Mouse (Mus musculus): ENCODE results near the gene Eps15l1. TPM values are rescaled to one million over a fixed set of nuclear protein-coding genes. Genes with fewer than 3 reads are reported as not detected.

The Eps15l1 gene
- polyA plus RNA-seq, 1 experiment from 2014 or later, result 60.6 TPM

DNA sequence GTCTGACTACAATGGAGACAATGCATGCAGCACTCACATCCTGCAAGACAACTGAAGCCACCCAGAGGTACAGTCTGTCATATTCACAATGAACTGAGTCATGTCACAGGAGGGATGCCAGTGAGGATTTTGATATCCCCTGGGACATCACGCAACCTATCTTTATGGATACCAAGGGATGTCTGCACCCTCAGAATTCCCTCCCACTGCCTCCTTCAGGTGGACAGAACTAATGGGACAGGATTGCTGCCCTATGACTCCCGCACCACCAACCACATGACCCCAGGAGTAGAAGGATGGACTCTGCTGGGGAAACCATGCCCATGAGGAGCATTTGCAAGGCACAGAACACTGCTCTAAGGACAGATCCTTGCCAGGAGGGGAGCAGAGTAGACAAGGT lies 54.8 kb downstream of the Eps15l1 start:
- Histone ChIP-seq H3K9me3 (ENCODE audit: control insufficient read depth, low read length) (no peaks in the 10 kb centered on the region), H3K27me3 (replicated peaks; ENCODE audit: control insufficient read depth, insufficient read depth, low read length) (no peaks in the 10 kb centered on the region), H3K4me3 (ENCODE audit: low read depth, low read length) (no peak overlapping the region), H3K4me1 (replicated peaks; ENCODE audit: control insufficient read depth, insufficient read depth, low read length) (no peaks in the 10 kb centered on the region), H3K27ac (ENCODE audit: low read depth) (no peak overlapping the region), H3K4me2 (ENCODE audit: low read length) (no peak overlapping the region), H3K36me3 (ENCODE audit: control insufficient read depth, insufficient read depth, low read length) (peaks cover 92% of the 10 kb centered on the region), H3K9ac (ENCODE audit: low read length) (no peak overlapping the region)
- DNase-seq (ENCODE audit: low spot score), result no peak
- 95% methylated on average over 2 of the region's 2 CpGs for WGBS
- ATAC-seq (replicated peaks; ENCODE audit: low FRiP score, low TSS enrichment, low read depth), result no peak

DNA sequence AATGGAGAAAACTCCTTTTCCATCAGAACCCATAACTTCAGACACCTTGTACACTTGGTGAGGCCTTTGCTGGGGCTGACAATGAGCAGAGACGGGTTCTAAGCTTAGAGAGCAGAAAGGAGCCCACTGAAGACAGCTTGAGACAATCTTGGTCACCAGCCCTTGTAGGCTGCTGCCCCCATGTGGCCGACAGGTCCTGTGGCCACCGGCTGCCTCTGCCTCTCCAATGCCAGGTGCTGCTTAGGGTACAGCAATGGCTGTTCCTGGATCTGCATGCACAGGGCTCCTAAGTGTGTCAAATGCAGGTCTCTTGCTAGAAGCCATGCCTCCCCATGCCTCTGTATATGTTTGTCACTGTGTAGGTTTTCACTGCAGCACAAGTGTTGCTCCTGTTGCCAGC lies 55.4 kb downstream of the Eps15l1 start:
- H3K9me3 ChIP-seq (ENCODE audit: control insufficient read depth, low read length), result no peaks in the 10 kb centered on the region
- no peak overlapping the region for H3K9ac ChIP-seq (ENCODE audit: low read length)
- no peaks in the 10 kb centered on the region for H3K4me1 ChIP-seq (replicated peaks; ENCODE audit: control insufficient read depth, insufficient read depth, low read length)
- peak; percentile 64 for DNase-seq (ENCODE audit: low spot score)
- no peak overlapping the region for H3K27ac ChIP-seq (ENCODE audit: low read depth)
- no peak overlapping the region for H3K4me2 ChIP-seq (ENCODE audit: low read length)
- WGBS, result 18% methylated on average over 3 of the region's 3 CpGs
- no peak overlapping the region for H3K4me3 ChIP-seq (ENCODE audit: low read depth, low read length)
- ATAC-seq (replicated peaks; ENCODE audit: low FRiP score, low TSS enrichment, low read depth), result peak; percentile 56; the same call in 1 of the 2 replicates
- no peaks in the 10 kb centered on the region for H3K27me3 ChIP-seq (replicated peaks; ENCODE audit: control insufficient read depth, insufficient read depth, low read length)
- peaks cover 86% of the 10 kb centered on the region for H3K36me3 ChIP-seq (ENCODE audit: control insufficient read depth, insufficient read depth, low read length)

- Histone ChIP-seq H3K36me3 (ENCODE audit: control insufficient read depth, insufficient read depth, low read length) (peaks cover 79% of the 10 kb centered on the region), H3K9ac (ENCODE audit: low read length) (no peak overlapping the region), H3K9me3 (ENCODE audit: control insufficient read depth, low read length) (no peaks in the 10 kb centered on the region), H3K27ac (ENCODE audit: low read depth) (no peak overlapping the region), H3K27me3 (replicated peaks; ENCODE audit: control insufficient read depth, insufficient read depth, low read length) (no peaks in the 10 kb centered on the region), H3K4me3 (ENCODE audit: low read depth, low read length) (no peak overlapping the region), H3K4me2 (ENCODE audit: low read length) (no peak overlapping the region), H3K4me1 (replicated peaks; ENCODE audit: control insufficient read depth, insufficient read depth, low read length) (no peaks in the 10 kb centered on the region)
- ATAC-seq (replicated peaks; ENCODE audit: low FRiP score, low TSS enrichment, low read depth) (no peak), DNase-seq (ENCODE audit: low spot score) (no peak)
- 96% methylated on average over 2 of the region's 2 CpGs for WGBS
These were observed 56.2 kb downstream of the Eps15l1 start for GRCm38 (mm10) chr8:72365016-72365415.

- no peak overlapping the region for H3K9ac ChIP-seq (ENCODE audit: low read length)
- H3K4me1 ChIP-seq (replicated peaks; ENCODE audit: control insufficient read depth, insufficient read depth, low read length), result no peaks in the 10 kb centered on the region
- ATAC-seq (replicated peaks; ENCODE audit: low FRiP score, low TSS enrichment, low read depth) (no peak), DNase-seq (ENCODE audit: low spot score) (no peak)
- H3K4me2 ChIP-seq (ENCODE audit: low read length), result no peak overlapping the region
- H3K27ac ChIP-seq (ENCODE audit: low read depth), result no peak overlapping the region
- peaks cover 79% of the 10 kb centered on the region for H3K36me3 ChIP-seq (ENCODE audit: control insufficient read depth, insufficient read depth, low read length)
- H3K9me3 ChIP-seq (ENCODE audit: control insufficient read depth, low read length), result no peaks in the 10 kb centered on the region
- no peak overlapping the region for H3K4me3 ChIP-seq (ENCODE audit: low read depth, low read length)
- 82% methylated on average over 7 of the region's 7 CpGs for WGBS
- H3K27me3 ChIP-seq (replicated peaks; ENCODE audit: control insufficient read depth, insufficient read depth, low read length), result no peaks in the 10 kb centered on the region
These were observed 57.8 kb downstream of the Eps15l1 start for GRCm38 (mm10) chr8:72363457-72363856.

DNA sequence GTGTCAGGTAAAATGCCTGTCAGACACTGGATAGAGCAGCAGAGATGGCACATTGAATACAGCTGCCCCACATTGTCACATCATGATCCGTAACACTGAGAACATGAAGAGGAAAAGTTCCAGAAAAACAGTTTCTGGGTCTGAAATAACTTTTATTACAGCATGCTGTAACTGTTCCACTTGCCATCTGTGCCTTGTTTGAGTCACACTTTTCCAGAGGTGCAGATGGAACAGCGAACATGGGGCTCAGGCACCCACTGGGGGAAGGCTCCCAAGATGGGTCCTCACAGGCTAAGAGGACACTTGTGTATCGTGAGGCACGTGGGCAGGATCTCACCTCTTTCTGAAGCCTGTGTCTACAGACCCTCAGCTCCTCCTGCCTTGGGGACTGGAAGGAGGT lies 58.5 kb downstream of the Eps15l1 start:
- H3K4me2 ChIP-seq (ENCODE audit: low read length), result no peak overlapping the region
- 92% methylated on average over 4 of the region's 4 CpGs for WGBS
- DNase-seq (ENCODE audit: low spot score), result no peak

GRCm38 (mm10) chr8:72360162-72360561 lies 61.1 kb downstream of the Eps15l1 start:
- Histone ChIP-seq H3K4me1 (replicated peaks; ENCODE audit: control insufficient read depth, insufficient read depth, low read length) (no peaks in the 10 kb centered on the region), H3K36me3 (ENCODE audit: control insufficient read depth, insufficient read depth, low read length) (peaks cover 79% of the 10 kb centered on the region), H3K9me3 (ENCODE audit: control insufficient read depth, low read length) (no peaks in the 10 kb centered on the region), H3K4me2 (ENCODE audit: low read length) (no peak overlapping the region), H3K4me3 (ENCODE audit: low read depth, low read length) (no peak overlapping the region), H3K27me3 (replicated peaks; ENCODE audit: control insufficient read depth, insufficient read depth, low read length) (no peaks in the 10 kb centered on the region), H3K27ac (ENCODE audit: low read depth) (no peak overlapping the region), H3K9ac (ENCODE audit: low read length) (no peak overlapping the region)
- ATAC-seq (replicated peaks; ENCODE audit: low FRiP score, low TSS enrichment, low read depth), result no peak
- DNase-seq (ENCODE audit: low spot score), result no peak

More for the DNA sequence above, 58.5 kb downstream of the Eps15l1 start:
- Histone ChIP-seq H3K9me3 (ENCODE audit: control insufficient read depth, low read length) (no peaks in the 10 kb centered on the region), H3K27ac (ENCODE audit: low read depth) (no peak overlapping the region), H3K4me1 (replicated peaks; ENCODE audit: control insufficient read depth, insufficient read depth, low read length) (no peaks in the 10 kb centered on the region), H3K4me3 (ENCODE audit: low read depth, low read length) (no peak overlapping the region), H3K27me3 (replicated peaks; ENCODE audit: control insufficient read depth, insufficient read depth, low read length) (no peaks in the 10 kb centered on the region), H3K36me3 (ENCODE audit: control insufficient read depth, insufficient read depth, low read length) (peaks cover 79% of the 10 kb centered on the region), H3K9ac (ENCODE audit: low read length) (no peak overlapping the region)
- no peak for ATAC-seq (replicated peaks; ENCODE audit: low FRiP score, low TSS enrichment, low read depth)

DNA sequence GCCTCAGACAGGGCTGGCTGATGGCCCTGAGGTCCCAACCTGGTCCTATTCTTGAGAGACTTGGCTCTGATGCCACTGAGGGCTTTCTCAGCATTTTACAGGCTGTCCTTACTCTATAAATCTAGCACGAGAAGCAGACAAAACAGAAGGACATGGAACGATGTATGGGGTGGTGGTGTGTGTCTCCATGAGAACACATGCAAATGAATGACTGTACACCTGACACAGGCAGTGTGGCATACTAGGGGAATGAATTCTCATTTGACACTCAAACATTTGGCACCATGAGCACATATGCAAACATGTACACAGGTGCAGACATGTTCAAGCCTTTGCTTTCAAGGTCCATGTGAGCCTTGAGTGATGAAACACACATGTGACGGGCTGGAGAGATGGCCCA lies 64.7 kb downstream of the Eps15l1 start:
- 89% methylated on average over 3 of the region's 3 CpGs for WGBS
- H3K9ac ChIP-seq (ENCODE audit: low read length), result no peak overlapping the region
- no peaks in the 10 kb centered on the region for H3K27me3 ChIP-seq (replicated peaks; ENCODE audit: control insufficient read depth, insufficient read depth, low read length)
- H3K9me3 ChIP-seq (ENCODE audit: control insufficient read depth, low read length), result no peaks in the 10 kb centered on the region
- ATAC-seq (replicated peaks; ENCODE audit: low FRiP score, low TSS enrichment, low read depth), result no peak
- H3K4me2 ChIP-seq (ENCODE audit: low read length), result no peak overlapping the region
- peaks cover 59% of the 10 kb centered on the region for H3K36me3 ChIP-seq (ENCODE audit: control insufficient read depth, insufficient read depth, low read length)
- H3K27ac ChIP-seq (ENCODE audit: low read depth), result no peak overlapping the region
- no peak for DNase-seq (ENCODE audit: low spot score)
- H3K4me1 ChIP-seq (replicated peaks; ENCODE audit: control insufficient read depth, insufficient read depth, low read length), result no peaks in the 10 kb centered on the region
- H3K4me3 ChIP-seq (ENCODE audit: low read depth, low read length), result no peak overlapping the region

DNA sequence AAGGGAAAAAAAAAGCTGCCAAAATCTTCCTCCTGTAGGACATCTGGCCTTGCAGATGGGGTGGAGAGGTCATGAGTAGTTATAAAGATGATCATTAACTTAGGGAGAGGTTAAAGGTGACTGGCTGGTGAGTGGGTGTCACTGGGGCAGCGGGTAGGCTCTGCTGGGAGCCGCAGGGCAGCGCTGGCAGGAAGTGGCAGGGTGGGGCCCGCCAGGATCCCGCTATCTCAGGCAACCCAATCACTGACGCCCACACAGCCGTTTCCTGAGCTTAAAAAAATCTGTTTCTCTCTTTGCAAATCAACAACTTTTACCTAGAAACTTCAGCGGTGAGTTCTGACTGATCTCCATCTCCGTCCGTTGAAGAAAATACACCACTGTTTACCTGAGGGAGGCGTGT lies 67.0 kb downstream of the Eps15l1 start:
- DNase-seq (ENCODE audit: low spot score), result no peak

DNA sequence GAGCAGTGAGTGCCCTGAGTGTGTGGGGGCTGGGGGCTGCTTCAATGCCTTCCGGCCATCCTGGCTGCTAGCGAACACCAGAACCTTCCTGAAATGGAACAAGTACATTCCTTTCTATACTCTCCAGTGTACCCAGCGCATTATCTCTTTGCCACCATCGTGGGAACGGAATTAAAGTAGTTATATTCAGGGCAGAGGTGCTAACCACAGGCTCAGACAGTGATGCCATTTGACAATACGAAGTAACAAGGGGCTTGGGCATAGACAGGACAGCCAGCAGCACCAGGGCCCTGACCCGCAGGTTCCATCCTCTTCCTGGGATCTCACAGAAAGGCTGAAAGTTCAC lies 67.6 kb downstream of the Eps15l1 start:
- DNase-seq (ENCODE audit: low spot score) (no peak), ATAC-seq (replicated peaks; ENCODE audit: low FRiP score, low TSS enrichment, low read depth) (no peak)
- Histone ChIP-seq H3K9me3 (ENCODE audit: control insufficient read depth, low read length) (no peaks in the 10 kb centered on the region), H3K4me1 (replicated peaks; ENCODE audit: control insufficient read depth, insufficient read depth, low read length) (no peaks in the 10 kb centered on the region), H3K36me3 (ENCODE audit: control insufficient read depth, insufficient read depth, low read length) (peaks cover 45% of the 10 kb centered on the region), H3K4me3 (ENCODE audit: low read depth, low read length) (no peak overlapping the region), H3K9ac (ENCODE audit: low read length) (no peak overlapping the region), H3K27me3 (replicated peaks; ENCODE audit: control insufficient read depth, insufficient read depth, low read length) (no peaks in the 10 kb centered on the region), H3K4me2 (ENCODE audit: low read length) (no peak overlapping the region), H3K27ac (ENCODE audit: low read depth) (no peak overlapping the region)
- 90% methylated on average over 7 of the region's 7 CpGs for WGBS

More for the DNA sequence above, 67.0 kb downstream of the Eps15l1 start:
- Histone ChIP-seq H3K27me3 (replicated peaks; ENCODE audit: control insufficient read depth, insufficient read depth, low read length) (no peaks in the 10 kb centered on the region), H3K4me3 (ENCODE audit: low read depth, low read length) (no peak overlapping the region), H3K9ac (ENCODE audit: low read length) (no peak overlapping the region), H3K4me1 (replicated peaks; ENCODE audit: control insufficient read depth, insufficient read depth, low read length) (no peaks in the 10 kb centered on the region), H3K27ac (ENCODE audit: low read depth) (no peak overlapping the region), H3K36me3 (ENCODE audit: control insufficient read depth, insufficient read depth, low read length) (peaks cover 51% of the 10 kb centered on the region), H3K9me3 (ENCODE audit: control insufficient read depth, low read length) (no peaks in the 10 kb centered on the region), H3K4me2 (ENCODE audit: low read length) (no peak overlapping the region)
- ATAC-seq (replicated peaks; ENCODE audit: low FRiP score, low TSS enrichment, low read depth), result no peak
- 66% methylated on average over 11 of the region's 11 CpGs for whole genome bisulfite sequencing

All from intestine, embryonic 14.5 days (tissue).